Mouse (Mus musculus) adrenal gland, postnatal 14 days (tissue): ENCODE results near the gene Kcnip3. TPM values are rescaled to one million over a fixed set of nuclear protein-coding genes. Genes with fewer than 3 reads are reported as not detected.

ENCODE experiments used
- total RNA-seq: library from RNA; stranded (reverse); gene quantifications from 2 replicates; pipeline ENCODE4 v1.2.3, GENCODE M21; 2021

Kcnip3 gene
- total RNA-seq, 1 experiment from 2014 or later: 5.3 TPM

Other genes with a start within 250 kb of the Kcnip3 start
- gene Dusp2, start 185.9 kb downstream of the Kcnip3 start, total RNA-seq: 1.9 and 9.9 TPM in 2 replicates
- not detected in 2 replicates for gene Astl, start 183.5 kb downstream of the Kcnip3 start, total RNA-seq
- 2.6 TPM in 2 replicates for gene Adra2b, start 158.9 kb downstream of the Kcnip3 start, total RNA-seq
- 0.37 and 0.38 TPM in 2 replicates for gene Gpat2, start 96.9 kb downstream of the Kcnip3 start, total RNA-seq
- 48.1 and 48.5 TPM in 2 replicates for gene Fahd2a, start 77.5 kb downstream of the Kcnip3 start, total RNA-seq
- gene Prom2, start 19.4 kb upstream of the Kcnip3 start, total RNA-seq: 0.19 and 0.26 TPM in 2 replicates
- 2.8 and 4.1 TPM in 2 replicates for gene Zfp661, start 65.0 kb upstream of the Kcnip3 start, total RNA-seq
- 131 and 139 TPM in 2 replicates for gene Mrps5, start 65.1 kb upstream of the Kcnip3 start, total RNA-seq
- 5.9 and 6.0 TPM in 2 replicates for gene Mal, start 134.6 kb upstream of the Kcnip3 start, total RNA-seq
- 2.2 and 2.5 TPM in 2 replicates for gene Mall, start 207.8 kb upstream of the Kcnip3 start, total RNA-seq